ENCODE assay signal across 15 mouse cellular contexts in genomic region chr16:31759416-31759815, GRCm38 (mm10).
"Had no signal": no experiment of that assay in that cellular context is flagged by ENCODE, and none has a peak within 500 bp of the region (broad histone marks: within the 10 kb centered on the region; RNA-seq: fewer than 3 reads in every experiment).

No protein-coding gene starts in this region.

- H3K4me1 ChIP-seq: stomach, embryonic 15.5 days had no signal

- DNase-seq: kidney, adult 11 months; kidney, adult 9 months; kidney, postnatal 4 days; liver; liver, embryonic 13.5 days; liver, postnatal 0 days; right cerebral cortex, postnatal 4 days; spleen, adult 18-20 months; thymus, postnatal 14 days had no signal

- H3K36me3 ChIP-seq: limb, embryonic 12.5 days; neural tube, embryonic 13.5 days; stomach, embryonic 15.5 days had no signal

- H3K9ac ChIP-seq: limb, embryonic 12.5 days; liver, embryonic 13.5 days; liver, postnatal 0 days; neural tube, embryonic 13.5 days; stomach, embryonic 15.5 days had no signal

- ATAC-seq: liver, postnatal 0 days; midbrain, embryonic 16.5 days had no signal

- H3K4me2 ChIP-seq: limb, embryonic 12.5 days; liver, embryonic 13.5 days; neural tube, embryonic 13.5 days; stomach, embryonic 15.5 days had no signal

- H3K9me3 ChIP-seq: limb, embryonic 12.5 days; liver, embryonic 13.5 days; midbrain, embryonic 10.5 days; neural tube, embryonic 13.5 days; stomach, embryonic 15.5 days had no signal

- H3K27me3 ChIP-seq: limb, embryonic 12.5 days; liver, embryonic 13.5 days; neural tube, embryonic 13.5 days; stomach, embryonic 15.5 days had no signal

- H3K4me3 ChIP-seq: limb, embryonic 12.5 days; liver, embryonic 13.5 days; midbrain, embryonic 10.5 days; neural tube, embryonic 13.5 days; stomach, embryonic 15.5 days had no signal

- H3K27ac ChIP-seq: kidney, postnatal 0 days; limb, embryonic 12.5 days; liver, embryonic 13.5 days; midbrain, embryonic 10.5 days; neural tube, embryonic 13.5 days; stomach, embryonic 15.5 days had no signal
